Mouse (Mus musculus): ENCODE results near the gene Zfp213.
A peak's percentile ranks its signal among the peaks of the same experiment; 100 is the strongest.
"Not testable (repeated sequence)": the region's sequence is repeated elsewhere in the genome, so short reads cannot be mapped to it uniquely, and the experiment has no call there.

The Zfp213 gene

DNA sequence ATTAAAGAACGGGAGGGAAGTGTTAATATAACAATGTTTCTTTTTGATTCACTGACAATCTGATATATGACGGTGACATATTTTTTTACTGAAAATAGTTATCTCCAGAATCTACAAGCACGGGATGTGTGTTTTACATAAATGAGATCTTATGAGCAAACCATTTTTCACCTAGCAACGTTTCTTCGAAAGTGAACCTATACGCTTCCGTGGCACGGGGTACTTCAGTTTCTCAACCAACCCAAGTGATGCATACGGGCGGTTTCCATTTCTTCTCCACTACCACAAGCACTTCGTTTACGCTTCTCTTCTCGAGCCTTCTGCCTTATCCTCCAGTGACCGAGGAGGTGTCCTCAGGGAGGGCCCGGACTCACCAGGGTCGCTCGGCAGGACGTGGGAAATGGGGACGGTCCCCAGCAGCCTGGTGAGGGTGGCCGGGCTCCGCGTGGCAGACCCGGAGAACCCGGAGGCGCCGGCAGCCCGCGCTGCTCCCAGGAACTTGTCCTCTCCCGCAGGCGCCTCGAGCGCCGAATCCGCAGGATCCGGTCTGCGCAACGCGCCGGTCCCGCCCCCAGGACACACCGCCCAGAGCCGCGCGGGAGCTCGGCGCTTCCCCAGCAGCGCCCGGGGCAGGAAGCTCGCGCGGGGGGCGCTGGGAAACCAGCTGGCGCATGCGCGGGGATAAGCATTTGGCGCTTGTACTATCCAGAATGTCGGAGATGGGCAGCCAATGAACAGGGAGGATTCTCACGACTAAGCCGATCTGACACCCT, at the start of gene Zfp213:
Gene Zfp213 (minus strand): TSS at position 644 of the 773 bp plus-strand sequence.
- peak; percentile 96 to 99 for DNase-seq

DNA sequence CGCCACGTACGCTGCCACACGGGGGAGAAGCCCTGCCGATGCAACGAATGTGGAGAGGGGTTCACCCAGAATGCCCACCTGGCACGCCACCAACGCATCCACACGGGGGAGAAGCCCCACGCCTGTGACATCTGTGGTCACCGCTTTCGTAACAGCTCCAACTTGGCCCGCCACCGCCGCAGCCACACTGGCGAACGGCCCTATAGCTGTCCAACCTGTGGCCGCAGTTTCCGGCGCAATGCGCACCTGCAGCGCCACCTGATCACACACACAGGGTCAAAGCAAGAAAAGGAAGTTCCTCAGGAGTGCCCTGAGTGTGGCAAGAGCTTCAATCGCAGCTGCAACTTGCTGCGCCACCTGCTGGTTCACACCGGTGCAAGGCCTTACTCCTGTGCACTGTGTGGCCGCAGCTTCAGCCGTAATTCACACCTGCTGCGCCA, 46.3 kb upstream of the Zfp213 start:
- peak; percentile 76 for DNase-seq

DNA sequence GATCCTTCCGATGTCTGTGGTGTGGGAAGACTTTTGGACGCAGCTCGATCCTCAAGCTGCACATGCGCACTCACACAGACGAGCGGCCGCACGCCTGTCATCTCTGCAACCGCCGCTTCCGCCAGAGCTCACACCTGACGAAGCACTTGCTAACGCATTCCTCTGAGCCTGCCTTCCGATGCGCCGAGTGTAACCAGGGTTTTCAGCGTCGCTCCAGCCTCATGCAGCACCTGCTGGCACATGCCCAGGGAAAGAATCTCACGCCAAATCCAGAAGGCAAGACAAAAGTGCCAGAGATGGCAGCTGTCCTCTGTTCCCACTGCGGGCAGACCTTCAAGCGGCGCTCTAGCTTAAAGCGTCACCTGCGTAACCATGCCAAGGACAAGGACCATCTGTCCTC, 45.6 kb upstream of the Zfp213 start:
- DNase-seq = peak; percentile 52 to 67

DNA sequence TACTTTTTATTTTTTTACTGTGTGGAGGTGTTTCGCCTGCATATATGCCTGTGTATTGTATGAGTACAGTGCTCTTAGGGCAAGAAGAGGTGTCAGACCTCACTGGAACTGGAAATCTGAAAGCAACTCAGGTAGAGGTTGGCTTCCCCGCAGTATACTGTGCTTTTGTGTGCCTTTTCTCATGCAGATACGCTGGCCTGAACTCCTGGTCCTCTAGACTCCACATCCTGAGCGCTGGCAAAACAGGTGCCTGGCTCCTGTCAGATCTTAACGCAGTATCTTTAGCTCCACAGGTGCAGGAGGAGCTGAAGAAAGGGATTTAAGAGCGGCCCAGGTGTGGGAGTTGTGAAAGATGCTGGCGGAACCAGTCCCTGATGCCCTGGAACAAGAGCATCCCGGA, 41.2 kb upstream of the Zfp213 start:
- DNase-seq = no peak

DNA sequence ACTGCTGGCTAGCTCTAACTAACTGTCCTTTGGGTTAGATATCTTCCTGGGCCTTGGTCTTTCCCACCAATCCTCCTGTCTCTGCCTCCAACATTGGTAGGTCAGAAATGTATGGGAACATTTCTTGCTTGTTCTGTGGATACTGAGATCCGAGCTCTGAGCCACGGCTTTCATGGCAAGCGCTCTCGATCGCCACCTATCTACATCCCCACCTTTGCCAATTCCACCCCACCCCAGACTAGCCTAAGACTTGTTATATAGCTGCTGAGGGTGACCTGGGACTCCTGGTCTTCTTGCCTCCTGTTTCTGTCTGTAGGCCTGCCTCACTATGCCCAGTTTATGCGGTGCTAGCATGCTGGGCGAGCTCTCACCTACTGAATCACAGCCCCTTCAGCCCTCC, 40.4 kb upstream of the Zfp213 start:
- no peak for DNase-seq

DNA sequence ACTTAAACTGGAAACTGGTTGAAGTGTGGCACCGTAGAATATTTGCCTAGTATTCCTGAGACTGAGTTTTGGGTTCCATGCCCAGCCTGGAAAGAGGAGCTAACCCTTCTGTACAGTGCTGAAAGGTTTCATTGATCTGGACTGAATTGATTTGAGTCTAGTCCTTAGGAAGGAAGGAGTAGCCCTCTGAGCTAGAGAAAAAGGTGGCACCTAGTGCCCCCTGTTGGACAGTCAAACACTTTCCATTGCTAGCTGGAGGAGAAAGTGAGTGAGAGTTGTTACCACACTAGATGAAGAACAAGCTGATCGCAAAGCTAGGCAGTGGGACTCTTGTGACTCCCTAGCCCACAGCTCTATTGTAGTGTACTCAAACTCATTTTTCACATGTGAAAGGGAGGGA, 39.5 kb upstream of the Zfp213 start:
- no peak for DNase-seq

DNA sequence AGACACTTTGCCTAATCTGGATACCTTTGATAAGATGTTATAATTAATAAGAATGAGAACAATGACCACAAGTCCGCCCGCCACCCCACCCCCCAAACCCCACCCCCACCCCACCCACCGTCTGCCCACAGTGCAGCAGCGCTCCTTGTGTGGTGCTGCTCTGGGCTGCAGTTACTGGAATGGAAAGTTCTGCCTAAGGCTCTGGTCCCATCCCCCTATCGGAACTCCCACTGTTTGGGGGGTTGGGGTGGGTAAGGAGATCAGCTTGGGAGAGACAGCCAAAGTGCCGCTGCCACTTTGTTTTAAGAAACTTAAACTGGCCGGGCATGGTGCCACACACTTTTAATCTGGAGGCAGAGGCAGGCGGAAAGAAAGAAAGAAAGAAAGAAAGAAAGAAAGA, 39.0 kb upstream of the Zfp213 start:
- no peak for DNase-seq

DNA sequence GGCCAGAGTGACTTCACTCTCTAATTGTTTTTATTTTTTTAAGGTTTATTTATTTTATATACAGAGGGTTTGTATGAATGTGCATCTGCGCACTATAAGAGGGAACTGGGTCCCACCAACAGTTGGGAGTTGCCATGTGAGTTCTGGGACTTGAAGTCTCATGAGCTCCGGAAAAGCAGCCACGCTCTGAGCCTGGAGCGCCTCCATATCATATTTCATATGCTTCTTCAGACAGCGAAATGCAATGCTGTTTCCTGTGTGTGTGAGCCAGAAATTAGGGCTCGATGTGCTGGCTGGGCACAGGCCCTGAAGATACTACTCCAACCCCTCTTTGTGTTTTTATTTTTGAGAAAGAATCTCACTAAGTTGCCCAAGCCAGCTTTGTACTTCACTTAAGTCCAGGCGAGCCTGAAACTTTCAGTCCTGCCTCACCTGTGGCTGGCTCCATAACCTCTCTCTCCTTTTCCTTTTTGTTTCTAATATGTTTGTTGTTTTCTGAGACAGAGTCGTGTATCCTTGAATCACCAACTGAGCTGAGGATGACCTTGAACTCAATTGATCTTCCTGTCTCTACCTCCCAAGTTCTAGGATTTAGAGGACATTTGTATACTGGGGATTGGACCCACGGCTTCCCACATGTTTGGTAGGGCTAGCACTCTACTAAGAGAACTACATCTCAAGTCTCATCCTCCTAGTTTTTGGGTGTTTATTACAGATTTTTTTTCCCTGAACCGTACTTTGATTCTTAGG, 38.0 kb upstream of the Zfp213 start:
- DNase-seq = no peak

DNA sequence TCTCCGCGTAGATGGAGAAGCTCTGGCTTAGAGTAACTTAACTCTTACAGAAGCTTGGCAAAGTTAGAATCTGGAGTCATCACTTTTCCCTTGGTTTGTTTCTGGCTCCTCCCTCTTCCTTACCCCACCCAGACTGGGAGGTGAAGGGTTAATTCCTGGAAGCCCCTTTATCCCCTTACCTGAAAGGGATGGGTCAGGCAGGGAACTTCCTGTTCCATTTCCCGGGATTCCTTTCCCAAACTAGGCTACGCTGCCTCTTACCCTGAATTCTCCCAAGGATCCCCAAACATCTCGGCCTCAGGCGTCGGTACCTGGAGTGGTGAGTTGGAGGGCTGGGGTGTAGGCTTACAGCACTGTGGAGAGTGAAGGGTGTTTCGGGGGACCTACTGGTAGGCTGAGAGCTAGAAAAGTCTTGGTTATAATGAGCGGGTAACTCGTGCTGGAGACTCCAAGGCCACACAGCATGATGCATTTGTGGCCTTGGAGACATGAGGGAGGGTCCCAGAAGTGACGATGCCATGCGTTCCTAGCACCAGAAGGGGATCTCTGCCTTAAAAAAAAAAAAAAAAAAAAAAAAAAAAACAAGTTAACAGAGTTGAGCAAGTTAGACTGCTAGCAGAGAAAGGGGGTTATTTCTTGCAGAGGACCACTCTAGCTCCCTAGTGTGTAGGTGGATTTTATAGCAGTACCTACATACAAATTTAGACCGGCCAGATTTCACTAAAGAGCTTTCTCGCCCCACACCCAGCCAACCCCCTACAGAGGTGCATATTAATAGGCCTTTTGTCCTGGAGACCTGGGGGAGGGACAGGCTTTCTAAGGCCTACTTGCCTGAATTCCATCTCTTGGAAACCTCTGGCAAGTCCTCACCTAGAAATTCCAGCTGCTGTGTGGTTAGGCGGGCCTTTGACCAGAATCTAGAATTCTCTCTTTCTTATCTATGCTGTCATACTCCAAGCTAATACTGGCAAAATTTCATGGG, 36.9 kb upstream of the Zfp213 start, which contains the start of gene Zscan10:
Gene Zscan10 (plus strand): TSS at position 216 of the 982 bp plus-strand sequence.
- DNase-seq = no peak

DNA sequence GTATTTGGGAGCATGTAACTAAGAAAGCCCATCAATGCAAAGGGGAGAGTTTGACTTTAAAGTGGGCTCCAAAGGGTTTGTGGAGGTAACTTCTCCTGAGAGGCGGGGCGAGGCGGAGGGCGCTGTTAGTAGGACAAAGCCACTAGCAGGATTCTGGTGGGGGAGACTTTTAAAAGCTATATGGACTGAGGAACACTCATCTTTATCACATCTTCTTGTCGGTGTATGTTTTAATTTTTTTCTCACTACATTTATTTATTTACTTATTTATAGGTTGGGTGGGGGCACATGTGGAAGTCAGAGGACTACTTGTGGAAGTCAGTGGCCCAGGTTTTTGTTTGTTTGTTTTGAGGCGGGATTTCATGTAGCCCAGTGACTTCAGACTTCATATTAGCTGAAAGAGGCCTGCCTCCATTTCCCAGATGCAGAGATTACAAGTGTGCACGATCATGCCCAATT, 35.6 kb upstream of the Zfp213 start:
- DNase-seq = no peak

DNA sequence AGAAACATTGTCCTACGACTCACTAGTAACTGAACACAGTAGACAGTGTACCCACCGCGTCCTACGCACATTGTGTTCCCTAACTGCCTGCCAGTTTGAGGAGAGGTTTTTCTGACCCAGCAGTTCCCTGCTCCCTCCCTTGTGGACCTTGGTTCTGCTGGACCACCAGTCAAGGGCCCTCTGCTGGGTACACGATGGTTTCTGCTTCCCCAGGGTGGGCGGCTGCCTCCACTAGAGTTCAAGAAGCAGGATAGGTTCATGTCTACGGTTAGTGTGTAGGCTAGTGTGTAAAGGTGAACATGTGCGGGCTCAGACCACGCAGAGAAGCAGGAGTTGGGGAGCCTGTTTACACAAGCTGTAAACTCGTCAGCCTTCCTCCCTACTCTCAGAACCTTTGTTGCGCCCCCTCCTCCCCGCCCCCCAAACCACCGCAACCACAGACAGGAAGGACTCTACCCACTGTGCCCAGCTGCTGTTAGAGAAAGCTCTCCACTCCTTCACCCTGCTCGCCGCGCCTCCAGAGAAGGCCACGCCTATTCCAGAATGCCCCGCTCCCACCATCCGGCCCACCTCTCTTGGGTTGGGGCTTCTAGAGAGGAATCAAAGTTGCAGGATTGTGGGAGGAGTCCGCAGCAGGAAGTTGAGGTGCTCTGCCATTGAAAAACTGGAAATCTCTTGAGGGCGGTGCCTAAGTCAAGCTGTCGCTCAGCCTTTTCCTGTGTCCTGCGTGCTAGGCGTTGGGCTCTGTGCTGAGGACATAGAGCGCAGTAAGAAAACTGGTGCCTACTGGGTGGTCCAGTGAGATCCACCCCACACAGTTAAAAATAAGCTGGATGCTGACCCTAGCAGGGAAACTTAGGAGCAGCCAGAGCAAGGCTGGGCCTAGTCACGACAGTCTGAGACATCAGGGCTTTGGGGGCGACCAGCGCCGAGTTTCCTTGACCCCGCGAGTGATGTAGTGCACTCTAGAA, 34.8 kb upstream of the Zfp213 start, which contains the start of gene Zfp13:
Gene Zfp13 (minus strand): TSS at position 906 of the 971 bp plus-strand sequence.
- DNase-seq = peak; percentile 69 to 77

DNA sequence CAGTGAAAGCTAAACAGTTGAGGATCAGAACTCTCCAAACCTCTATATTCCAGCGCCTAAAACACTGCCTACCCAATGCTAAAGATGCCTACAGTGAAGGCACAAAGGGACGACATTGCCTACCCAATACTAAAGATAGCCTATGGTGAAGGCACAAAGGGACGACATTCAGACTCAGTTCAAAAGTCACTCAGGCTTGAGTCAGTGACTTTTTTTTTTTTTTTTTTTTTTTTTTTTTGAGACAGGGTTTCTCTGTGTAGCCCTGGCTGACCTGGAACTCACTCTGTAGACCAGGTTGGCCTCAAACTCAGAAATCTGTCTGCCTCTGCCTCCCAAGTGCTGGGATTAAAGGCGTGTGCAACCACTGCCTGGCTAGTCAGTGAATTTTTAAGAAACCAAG, 31.1 kb upstream of the Zfp213 start:
- DNase-seq = not testable (repeated sequence)

DNA sequence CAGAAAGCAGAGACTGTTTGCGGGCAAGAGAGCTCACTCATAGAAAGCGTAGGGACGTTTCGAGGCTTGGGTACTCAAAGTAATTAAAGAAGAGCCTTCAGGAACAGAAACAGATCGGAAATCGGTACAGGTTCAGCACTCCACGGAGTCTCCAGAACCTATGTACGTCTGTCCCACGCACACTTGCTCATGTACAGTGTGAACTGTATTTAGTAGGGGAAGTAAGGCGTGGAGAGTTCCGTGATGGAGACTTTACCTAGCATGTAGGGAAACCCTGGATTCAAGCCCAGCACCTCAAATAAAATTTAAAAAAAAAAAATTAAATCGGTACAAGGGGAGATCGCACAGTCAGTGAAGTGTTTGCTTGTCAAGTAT, 28.9 kb upstream of the Zfp213 start:
- DNase-seq = no peak

DNA sequence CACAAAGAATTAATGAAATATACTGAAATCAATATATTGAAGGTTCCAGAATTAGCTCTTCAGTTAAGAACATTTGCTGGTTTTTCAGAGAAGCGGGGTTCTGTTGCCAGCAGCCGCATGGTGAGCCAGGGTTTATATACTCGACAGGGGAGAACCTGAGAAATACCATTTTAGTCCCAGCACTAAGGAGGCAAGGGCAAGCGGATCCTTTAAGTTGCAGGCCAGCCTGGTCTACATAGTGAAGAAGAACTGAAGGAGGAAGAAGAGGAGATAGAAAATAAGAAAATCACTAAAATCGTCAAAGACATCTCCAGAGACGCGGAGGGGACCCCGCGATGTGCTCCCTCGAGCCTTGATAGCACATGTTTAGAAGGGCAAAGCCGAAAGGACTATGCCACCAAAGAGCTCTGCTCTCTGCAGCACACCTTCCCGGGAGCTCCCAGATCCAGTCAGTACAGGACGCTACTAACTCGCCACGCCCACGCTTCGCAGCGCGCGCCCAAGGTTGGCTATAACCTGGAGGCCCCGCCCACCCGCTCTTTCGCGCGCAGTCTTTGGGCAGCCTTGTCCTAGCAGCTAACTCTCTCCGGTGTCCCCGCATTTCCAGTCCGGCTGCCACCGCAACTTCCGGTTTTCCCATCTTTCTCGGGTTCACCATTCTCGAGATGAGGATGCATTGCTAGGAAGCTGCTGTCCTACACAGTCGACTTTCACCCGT, 28.3 kb upstream of the Zfp213 start:
- DNase-seq = peak; percentile 99

DNA sequence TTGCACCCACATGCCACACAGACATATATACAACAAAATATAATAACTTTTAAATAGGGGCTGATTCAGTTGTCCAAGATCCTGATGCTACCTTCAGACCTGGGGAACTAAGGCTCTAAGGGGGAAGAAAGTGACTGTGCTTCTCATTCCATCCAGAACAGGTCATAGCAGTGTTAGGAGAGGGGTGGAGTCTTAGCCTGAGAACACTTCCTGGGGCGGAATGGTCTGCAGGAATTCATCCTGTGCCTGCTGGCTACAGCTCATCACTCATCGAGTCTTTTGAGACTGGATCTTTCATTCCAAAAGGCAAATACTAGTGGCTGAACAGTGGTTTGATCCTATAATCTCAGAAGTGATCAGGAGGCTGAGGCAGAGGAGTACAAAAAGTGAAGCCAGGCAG, 23.2 kb upstream of the Zfp213 start:
- no peak for DNase-seq

DNA sequence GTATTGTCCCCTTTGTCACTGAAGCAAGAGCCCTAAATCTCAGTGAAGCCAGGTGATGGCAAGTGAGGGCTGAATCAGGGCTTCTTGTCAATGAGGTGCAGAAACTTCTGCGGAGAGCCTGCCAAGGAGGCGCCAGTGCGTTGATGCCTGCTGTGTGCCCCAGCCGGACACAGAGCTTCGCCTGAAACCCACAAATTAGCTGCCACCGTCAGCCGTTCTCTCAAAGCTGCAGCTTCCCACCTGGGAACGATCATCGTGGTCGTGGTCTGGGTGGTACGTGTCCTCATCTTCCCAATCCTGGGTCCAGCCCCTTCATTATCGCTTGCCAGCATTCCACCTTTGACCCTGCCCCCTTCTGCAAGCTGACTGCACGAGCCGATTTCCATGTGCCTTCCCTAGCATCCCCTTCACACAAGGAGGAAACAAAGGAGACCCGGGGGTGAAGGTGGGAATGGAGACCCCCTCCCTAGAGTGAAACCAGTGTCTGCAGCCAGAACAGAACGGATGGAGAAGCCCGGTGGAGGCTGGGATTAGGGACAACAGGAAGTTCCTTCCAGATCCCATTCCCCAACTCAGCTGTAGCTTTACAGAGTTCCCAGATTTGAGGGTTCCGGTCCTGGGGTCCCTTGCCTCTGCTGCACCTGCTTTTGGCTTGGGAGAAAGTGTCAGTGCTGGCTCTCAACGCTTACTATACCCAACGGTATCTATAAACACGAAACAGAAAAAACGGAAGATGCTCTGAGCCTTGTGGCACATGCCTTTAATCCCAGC, 21.9 kb upstream of the Zfp213 start:
- DNase-seq = peak; percentile 67 to 71

DNA sequence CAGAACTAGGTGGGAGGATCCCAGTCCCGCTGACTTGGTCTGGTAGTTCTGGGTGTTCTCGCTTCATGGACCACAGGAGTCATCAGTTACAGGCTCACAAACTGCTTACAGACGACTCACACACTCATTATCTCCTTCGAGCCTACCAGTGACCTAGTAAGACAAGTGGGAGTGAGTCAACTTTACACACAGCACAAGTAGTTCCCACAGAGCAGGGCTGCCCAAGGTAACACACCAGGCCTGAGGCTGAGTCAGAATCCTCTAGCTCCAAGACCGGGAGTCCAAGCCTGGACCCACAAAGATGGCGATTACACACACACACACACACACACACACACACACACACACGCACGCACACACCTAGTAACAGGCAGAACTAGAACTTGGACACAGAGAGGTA, 20.7 kb upstream of the Zfp213 start:
- DNase-seq = no peak

DNA sequence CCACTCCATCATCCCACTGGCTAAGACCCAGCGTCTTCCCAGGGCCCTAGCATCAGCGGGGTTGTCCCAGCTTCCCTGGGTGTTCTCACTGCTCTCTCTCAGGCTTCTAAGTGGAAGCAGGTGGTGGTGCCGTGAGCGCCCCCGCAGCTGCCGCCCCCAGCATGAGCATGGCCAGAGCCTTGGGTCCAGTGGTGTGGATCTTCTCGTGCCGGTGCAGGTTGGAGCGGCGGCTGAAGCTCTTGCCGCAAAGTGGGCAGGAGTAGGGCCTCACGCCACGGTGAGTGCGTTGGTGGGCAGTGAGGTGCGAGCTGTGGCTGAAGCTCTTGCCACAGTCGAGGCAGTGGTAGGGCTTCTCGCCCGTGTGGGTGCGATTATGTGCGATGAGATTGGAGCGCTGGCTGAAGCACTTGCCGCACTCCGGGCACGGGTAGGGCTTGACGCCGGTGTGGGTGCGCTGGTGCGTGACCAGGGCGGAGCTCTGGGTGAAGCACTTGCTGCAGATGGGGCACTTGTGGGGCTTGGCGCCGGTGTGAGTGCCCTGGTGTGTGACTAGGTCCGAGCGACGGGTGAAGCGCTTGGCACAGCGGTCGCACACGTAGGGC, 12.0 kb upstream of the Zfp213 start:
- DNase-seq = no peak

DNA sequence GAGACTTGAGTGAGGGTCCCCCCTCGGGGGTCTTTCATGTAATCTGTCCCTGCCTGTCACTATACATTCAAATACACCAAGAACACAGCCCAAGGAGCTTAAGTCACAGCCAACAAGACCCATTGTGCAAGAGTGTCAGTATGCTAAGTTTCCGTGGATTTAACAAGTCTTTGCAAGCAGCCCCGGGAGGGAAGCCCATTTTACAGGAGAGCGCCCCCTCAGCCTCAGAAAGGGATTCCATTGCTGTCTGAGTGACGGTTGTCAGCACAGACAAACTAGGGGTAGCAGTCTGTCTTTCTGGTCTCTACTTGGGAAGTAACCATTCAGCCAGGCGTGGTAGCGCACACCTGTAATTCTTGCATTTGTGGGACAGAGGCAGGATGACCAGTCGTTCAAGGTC, 10.1 kb upstream of the Zfp213 start:
- no peak for DNase-seq

DNA sequence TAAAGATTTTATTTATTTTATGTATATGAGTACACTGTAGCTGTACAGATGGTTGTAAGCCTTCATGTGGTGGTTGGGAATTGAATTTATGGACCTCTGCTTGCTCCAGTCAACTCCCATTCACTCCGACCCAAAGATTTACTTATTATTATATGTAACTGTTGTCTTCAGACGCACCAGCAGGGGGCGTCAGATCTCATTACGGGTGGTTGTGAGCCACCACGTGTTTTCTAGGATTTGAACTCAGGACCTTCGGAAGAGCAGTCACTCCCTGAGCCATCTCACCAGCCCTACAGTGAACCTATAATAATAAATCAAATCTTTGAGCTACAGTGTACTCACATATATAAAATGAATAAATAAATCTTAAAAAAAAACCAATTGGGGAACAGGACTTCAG, 8.0 kb upstream of the Zfp213 start:
- no peak for DNase-seq

Data from cerebellum, adult 18-20 months (tissue).